Mouse (Mus musculus) liver, adult 2 months (tissue): ENCODE results near the gene St14. TPM values are rescaled to one million over a fixed set of nuclear protein-coding genes. Genes with fewer than 3 reads are reported as not detected.

Source experiments
- DNase-seq: peaks from one replicate; pipeline ENCODE4 v3.0.0-alpha.2; 2011; ENCODE audit warnings: low read depth, low spot score; ENCODE audit errors: extremely low read depth
- H3K27ac ChIP-seq: fragments of 200-500 bp; replicated peaks from 2 replicates; pipeline ENCODE4 v1.5.1; 2012; ENCODE audit warnings: low read depth, mild to moderate bottlenecking, control low read depth, inconsistent platforms, low read length; ENCODE audit not compliant: insufficient read depth
- H3K27me3 ChIP-seq: fragments of 200-500 bp; 2 replicates; pipeline ENCODE4 v1.6.1; 2012; ENCODE audit warnings: mild to moderate bottlenecking, moderate library complexity, low read length, inconsistent platforms; ENCODE audit not compliant: control insufficient read depth, insufficient read depth
- H3K36me3 ChIP-seq: fragments of 200-500 bp; 2 replicates; pipeline ENCODE4 v1.6.1; 2012; ENCODE audit warnings: low read length, inconsistent platforms; ENCODE audit not compliant: control insufficient read depth, insufficient read depth
- H3K4me1 ChIP-seq: fragments of 200-500 bp; 2 replicates; pipeline ENCODE4 v1.6.1; 2011; ENCODE audit warnings: low read length; ENCODE audit not compliant: control insufficient read depth, insufficient read depth
- H3K4me3 ChIP-seq: fragments of 200-500 bp; 2 replicates; pipeline ENCODE4 v1.5.1; 2011; ENCODE audit warnings: low read depth, mild to moderate bottlenecking, control low read depth, low read length, moderate library complexity; ENCODE audit not compliant: insufficient read depth
- H3K79me2 ChIP-seq: fragments of 200-500 bp; 2 replicates; pipeline ENCODE4 v1.6.1; 2012; ENCODE audit warnings: inconsistent platforms, mild to moderate bottlenecking, low read length, moderate library complexity; ENCODE audit not compliant: control insufficient read depth, insufficient read depth
- H3K9ac ChIP-seq: fragments of 200-500 bp; 2 replicates; pipeline ENCODE4 v1.6.1; 2012; ENCODE audit warnings: low read depth, mild to moderate bottlenecking, control low read depth, inconsistent platforms, low read length
- POLR2A ChIP-seq: fragments of 200-500 bp; IDR thresholded peaks from 2 replicates; pipeline ENCODE4 v1.6.1; 2011; ENCODE audit warnings: low read length, control low read depth; ENCODE audit not compliant: insufficient read depth; ENCODE audit errors: extremely low read depth
- WGBS: fragments of 180-500 bp; shearing (Covaris S2); methylation state at CpG from one replicate; pipeline ENCODE4 v1.1.7; 2018; 5-methylcytosine and 5-hydroxymethylcytosine counted together
- polyA plus RNA-seq: library from polyadenylated mRNA; depleted of rRNA; stranded (reverse); fragments of >200 nt; gene quantifications from 2 replicates; pipeline ENCODE4 v1.2.3, GENCODE M21; 2012; rRNA removed
- total RNA-seq: library from RNA; depleted of rRNA; stranded (reverse); fragments of >200 nt; gene quantifications from 2 replicates; pipeline ENCODE4 v1.2.3, GENCODE M21; 2014; rRNA removed

St14 gene
- total and polyA plus RNA-seq, 2 experiments = 0.31 to 0.46 TPM

GRCm38 (mm10) chr9:31050208-31050607, 81.4 kb downstream of the St14 start:
- Histone ChIP-seq H3K79me2 (peaks cover 18% of the 10 kb centered on the region; the same call in 1 of the 2 replicates), H3K27me3 (no peaks in the 10 kb centered on the region), H3K4me3 (no peak overlapping the region), H3K27ac (no peak overlapping the region), H3K36me3 (peaks cover 16% of the 10 kb centered on the region), H3K9ac (no peak overlapping the region), H3K4me1 (peaks cover 11% of the 10 kb centered on the region; the same call in 1 of the 2 replicates)
- 79% methylated on average over 5 of the region's 5 CpGs for WGBS
- TF ChIP-seq POLR2A = no peak
- peak; percentile 44 for DNase-seq

Other genes with a start within 250 kb of the St14 start
- 0.37 and 0.67 TPM in 2 replicates for gene Adamts15, start 209.4 kb downstream of the St14 start, total RNA-seq
- gene Adamts15, start 209.4 kb downstream of the St14 start, polyA plus RNA-seq = 0.29 and 0.35 TPM in 2 replicates
- gene Adamts8, start 189.3 kb downstream of the St14 start, total RNA-seq = 0.07 TPM in 1 of 2 replicates, not detected in the other
- not detected in 2 replicates for gene Adamts8, start 189.3 kb downstream of the St14 start, polyA plus RNA-seq
- gene Zbtb44, start 101.2 kb downstream of the St14 start, total RNA-seq = 31.0 and 37.8 TPM in 2 replicates
- 4.5 and 5.4 TPM in 2 replicates for gene Zbtb44, start 101.2 kb downstream of the St14 start, polyA plus RNA-seq
- gene Aplp2, start 80.0 kb upstream of the St14 start, total RNA-seq = 195 and 214 TPM in 2 replicates
- 260 and 276 TPM in 2 replicates for gene Aplp2, start 80.0 kb upstream of the St14 start, polyA plus RNA-seq
- 2.7 and 3.6 TPM in 2 replicates for gene Prdm10, start 148.7 kb upstream of the St14 start, total RNA-seq
- 4.5 and 4.8 TPM in 2 replicates for gene Prdm10, start 148.7 kb upstream of the St14 start, polyA plus RNA-seq